In genomic region chr11:120904561-120904960, GRCm38 (mm10) we compare ENCODE assay signal across 15 mouse cellular contexts.
"Had no signal": no experiment of that assay in that cellular context is flagged by ENCODE, and none has a peak within 500 bp of the region (broad histone marks: within the 10 kb centered on the region; RNA-seq: fewer than 3 reads in every experiment).

No protein-coding gene starts in this region.

- H3K27me3 ChIP-seq: neural tube, embryonic 15.5 days; stomach, embryonic 15.5 days had no signal

- DNase-seq: retina, postnatal 1 day; right cerebral cortex, adult 18-20 months; right cerebral cortex, postnatal 14 days; right cerebral cortex, postnatal 25 days; right cerebral cortex, postnatal 4 days; spleen, adult 18-20 months; thymus, adult 18-20 months; thymus, adult 2 months; thymus, postnatal 14 days; thymus, postnatal 25 days; thymus, postnatal 36 days; thymus, postnatal 4 days had no signal

- H3K27ac ChIP-seq: neural tube, embryonic 15.5 days; stomach, embryonic 15.5 days; stomach, postnatal 0 days had no signal

- H3K4me3 ChIP-seq: neural tube, embryonic 15.5 days; stomach, embryonic 15.5 days had no signal

- H3K4me1 ChIP-seq: neural tube, embryonic 15.5 days; stomach, embryonic 15.5 days had no signal

- H3K9me3 ChIP-seq: neural tube, embryonic 15.5 days; stomach, embryonic 15.5 days had no signal

- H3K4me2 ChIP-seq: neural tube, embryonic 15.5 days; stomach, embryonic 15.5 days had no signal

- H3K9ac ChIP-seq: neural tube, embryonic 15.5 days; stomach, embryonic 15.5 days had no signal

- H3K36me3 ChIP-seq: neural tube, embryonic 15.5 days; stomach, embryonic 15.5 days had no signal
